Mouse (Mus musculus) thymus, postnatal 10 days (tissue): ENCODE results near the gene Ovol1.

Experiments
- DNase-seq, 2 experiments: peaks; one replicate each; pipeline ENCODE4 v3.0.0; 2021; ENCODE audit warnings: low spot score in 2 of 2

Gene Ovol1

DNA sequence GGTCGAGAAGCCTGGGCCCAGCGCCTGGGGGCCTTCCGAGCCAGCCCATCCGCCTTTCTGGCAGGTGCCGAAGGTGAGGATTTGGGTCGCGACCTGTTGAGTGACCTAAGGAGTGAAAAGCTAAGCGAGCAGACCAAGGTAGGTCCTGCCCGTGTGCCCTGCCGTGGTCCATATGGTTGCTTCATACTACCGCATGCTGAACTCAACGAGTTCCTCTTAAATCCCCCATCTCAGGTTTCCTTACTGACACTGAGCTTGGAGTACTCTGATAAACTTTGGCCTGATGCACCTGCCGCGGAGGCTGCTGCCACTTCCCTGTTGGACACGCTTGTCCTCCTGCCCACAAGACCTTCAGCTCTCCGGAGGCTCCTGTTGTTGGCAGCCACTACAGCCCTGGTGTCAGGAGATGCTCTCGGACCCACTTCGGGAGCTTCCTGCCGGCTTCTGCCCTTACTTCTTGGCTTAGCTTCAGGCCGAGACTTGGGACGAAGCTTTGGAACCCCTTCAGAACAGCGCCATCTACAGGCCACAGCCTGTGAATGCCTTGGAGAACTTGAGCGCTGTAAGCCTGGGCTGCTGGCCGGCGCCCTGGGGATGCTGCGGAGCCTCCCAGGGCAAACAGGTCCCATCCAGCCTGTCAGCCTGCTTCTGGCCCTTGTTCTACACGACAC lies 8.2 kb upstream of the Ovol1 start:
- DNase-seq: peak; percentile 62 to 89

DNA sequence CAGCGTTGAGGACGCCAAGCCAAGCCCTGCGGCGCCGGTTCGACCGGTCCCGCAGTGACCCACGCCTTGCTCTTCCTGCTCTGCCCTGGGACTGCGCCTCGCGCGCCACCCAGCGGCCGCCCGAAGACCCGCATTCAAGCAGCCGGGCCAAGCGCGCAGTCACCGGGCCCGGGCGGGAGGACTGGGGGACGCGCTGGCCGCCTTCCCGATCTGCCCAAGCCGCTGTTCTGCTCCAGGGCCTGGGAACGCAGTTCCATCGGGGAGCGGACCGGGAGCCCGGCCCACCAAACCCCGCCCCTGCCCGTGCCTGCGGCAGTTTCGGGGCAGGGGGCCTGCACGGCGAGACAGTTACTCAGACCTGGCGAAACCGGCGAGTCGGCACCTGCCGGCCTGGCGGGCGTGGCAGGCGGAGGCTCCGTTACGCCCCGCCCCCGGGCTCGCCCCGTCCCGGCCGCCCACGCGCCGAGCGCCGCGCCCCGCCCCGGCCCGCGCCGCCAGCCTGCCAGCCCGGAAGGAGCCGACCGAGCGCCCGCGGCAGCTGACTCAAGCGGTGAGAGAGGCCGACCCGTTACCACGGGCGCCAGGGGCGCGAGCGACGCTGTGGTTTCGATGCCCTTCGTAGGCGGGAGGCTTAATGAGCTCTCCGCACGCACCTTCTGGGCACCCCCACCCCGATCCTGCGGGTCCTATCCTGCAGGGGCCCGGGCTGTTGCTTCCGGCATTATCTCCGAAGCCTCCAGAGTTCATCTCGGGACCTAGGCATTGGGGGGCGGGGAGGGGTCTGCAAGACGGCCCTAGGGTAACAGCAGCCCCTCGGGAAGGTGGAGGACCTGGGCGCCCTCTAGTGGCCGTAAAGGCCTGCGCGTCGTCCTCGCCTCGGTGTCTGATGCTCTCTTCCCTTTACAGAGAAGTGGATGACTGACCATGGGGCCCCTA lies 7.4 kb upstream of the Ovol1 start, which contains the start of gene Ap5b1:
TSS of gene Ap5b1 (plus strand) at position 492 of the 936 bp plus-strand sequence.
- peak; percentile 88 to 92 for DNase-seq

DNA sequence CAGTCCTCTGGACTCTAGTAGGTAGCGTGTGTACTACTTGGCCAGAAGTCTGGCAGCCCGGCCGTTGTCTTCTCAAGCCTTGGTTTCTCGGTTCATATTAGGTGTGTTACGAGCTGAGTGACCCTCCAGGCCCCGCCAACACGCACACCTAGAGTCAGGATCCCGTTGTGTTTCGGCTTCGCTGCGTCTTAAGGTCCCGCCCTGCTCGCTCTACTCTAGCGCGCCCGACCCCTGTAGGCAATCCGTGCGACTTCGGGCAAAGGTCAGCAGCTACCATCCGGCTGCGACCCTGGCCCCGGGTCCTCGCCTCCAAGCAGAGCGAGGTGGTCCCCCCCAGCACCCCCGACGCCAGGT lies 6.7 kb upstream of the Ovol1 start:
- DNase-seq: no peak

DNA sequence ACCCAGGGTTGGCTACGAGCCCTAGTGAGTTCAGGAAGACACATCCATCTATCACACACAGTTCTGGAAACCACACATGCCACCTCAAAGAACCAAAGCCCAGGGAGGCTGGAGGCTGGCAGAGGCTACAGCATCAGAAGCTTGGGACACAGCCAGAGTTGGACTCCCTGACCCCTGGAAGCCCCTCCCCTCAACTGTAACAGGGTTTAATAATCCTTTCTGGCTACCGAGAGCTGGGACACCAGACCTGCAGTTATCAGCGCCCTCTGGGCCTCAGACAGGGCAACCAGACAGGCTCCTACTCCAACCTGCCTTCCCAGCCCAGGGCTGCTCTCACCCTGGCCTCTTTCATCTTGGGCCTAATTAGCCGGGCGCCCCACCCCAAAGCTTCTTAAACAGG lies 5.9 kb upstream of the Ovol1 start:
- no peak for DNase-seq

DNA sequence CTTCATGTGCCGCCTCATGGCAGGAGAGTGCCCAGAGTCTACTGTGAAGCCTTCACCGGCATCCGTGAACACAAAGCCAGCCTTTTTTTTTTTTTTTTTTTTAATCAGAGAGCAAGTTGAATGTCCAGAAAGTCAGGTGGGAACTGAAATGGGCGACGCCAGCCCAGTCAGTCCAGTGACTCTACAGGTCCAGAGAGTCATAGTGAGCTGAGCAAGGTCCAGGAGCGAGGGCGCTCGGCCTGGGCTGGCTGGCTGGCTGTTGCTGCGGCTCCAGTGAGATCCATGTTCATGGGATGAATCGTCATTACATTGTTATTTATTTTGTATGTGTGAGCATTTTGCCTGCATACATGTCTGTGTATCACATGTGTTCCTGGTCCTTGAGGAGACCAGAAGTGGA lies 2.3 kb upstream of the Ovol1 start:
- DNase-seq: no peak

DNA sequence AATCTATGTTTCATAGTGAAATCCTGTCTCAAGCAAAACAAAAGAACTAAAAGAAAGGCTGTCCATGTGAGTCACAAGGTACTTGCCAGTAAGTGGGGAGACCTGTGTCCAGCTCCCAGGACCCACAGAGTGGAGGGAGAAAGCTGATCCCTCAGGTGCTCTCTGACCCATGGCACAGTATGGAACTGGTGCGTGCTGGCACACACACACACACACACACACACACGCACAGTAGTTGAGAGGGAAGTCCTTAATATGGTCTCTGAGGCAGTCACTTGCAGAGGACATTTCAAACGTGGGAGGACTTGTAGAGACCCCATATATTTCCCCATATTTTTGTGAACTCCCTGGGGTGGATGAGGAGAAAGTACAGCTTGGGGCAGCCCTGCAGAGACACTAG lies 1.4 kb upstream of the Ovol1 start:
- DNase-seq: no peak

DNA sequence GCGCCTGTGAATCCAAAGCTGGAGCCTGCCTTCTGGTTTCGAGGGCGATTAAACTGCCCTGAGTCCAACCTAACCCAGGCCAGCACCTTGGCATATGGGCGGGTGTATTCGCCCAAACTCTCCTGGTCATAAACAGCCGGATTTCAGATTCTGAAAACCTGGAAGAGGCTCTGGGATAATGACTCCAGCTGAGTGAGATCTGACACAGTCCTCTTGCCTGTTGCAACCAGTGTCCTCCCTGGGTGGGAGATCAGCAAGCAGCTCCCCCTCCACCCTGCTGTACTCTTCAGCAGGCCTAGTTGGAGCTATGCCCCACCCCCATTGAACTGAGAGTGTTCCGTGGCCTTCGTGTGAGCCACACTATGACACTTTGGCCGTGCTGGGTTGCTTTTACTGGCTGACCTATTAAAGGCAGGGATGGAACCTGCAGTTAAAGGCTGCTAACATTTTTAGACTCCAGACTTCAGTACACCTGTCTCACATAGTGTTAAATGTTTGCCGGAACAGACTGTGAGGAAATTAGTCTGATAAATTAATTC lies 875 bp upstream of the Ovol1 start:
- DNase-seq: no peak

DNA sequence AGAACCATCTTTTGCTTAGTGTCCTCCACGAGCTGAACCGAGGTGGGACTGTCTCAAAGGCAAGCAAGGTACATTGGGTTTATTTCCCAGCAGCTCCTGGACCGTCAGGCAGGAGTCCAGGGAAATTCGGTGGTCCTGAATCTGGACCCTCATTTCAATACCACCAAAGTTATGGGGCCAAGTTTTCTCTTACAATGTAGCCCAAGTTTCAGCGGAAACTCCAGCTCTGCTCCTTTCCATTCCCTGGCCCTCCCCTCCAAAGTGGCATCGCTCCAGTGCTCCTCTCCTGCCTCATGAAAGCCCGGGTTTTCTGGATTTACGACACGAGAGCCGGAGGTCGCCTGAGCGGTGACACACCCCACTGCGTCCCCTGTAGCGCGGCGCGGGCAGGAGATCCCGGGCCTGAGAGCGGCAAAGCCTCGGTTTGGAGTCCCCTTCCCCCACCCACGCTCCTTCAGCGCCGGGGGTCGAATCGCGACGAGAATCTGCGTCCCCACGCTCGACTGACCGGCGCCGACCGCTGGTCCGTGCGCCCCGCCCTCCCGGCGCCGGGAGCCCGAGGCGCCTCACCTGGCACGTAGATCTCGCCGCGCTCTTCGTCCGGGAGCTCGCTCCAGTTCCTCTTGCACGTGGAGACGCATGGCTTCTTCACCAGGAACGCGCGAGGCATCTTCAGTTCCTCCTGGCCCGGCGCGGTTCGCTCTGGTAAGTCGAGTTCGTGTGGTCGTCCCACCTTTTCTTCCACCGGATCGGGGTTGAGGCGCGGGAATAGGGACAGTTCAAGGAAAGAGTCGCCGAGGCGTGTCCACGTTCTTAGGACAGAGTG lies 602 bp downstream of the Ovol1 start:
- no peak for DNase-seq

DNA sequence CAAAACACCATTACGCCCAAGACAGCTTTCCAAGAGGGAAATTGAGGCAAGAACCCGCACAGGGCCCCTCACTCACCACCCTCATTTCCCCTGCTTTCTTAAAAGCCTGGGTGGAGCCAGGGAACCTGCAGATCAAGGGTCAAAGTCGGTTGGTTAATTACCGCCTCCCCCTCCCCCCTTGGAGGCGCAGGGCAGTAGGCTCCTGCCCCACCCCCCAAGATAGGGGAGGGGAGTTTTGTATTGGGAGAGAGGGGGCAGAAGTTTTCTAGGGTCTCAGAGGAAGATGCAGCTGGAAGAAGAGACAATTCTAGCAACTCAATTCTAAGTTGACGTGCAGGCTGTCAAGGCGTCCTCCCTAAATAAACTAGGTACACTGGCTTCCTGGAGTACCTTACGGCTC lies 1.2 kb downstream of the Ovol1 start:
- DNase-seq: no peak

DNA sequence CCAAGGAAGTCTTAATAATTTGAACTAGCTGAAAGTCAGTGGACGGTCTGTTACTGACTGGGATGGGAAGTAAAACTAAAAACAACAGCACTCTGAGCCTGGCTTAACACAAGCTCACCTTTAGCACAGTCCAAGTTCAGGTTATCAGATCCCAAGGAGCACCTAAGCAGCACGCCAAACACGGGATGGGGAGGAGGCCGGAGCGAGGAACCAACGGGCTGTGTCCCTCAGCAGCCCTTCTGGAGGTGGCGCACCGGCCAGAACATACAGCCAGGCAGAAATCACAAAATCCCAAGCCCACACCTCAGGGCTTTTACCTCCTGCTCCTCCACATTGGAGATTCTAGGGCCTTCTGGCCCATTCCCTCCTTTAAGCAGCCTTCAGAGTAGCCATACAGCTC lies 1.7 kb downstream of the Ovol1 start:
- DNase-seq: no peak

DNA sequence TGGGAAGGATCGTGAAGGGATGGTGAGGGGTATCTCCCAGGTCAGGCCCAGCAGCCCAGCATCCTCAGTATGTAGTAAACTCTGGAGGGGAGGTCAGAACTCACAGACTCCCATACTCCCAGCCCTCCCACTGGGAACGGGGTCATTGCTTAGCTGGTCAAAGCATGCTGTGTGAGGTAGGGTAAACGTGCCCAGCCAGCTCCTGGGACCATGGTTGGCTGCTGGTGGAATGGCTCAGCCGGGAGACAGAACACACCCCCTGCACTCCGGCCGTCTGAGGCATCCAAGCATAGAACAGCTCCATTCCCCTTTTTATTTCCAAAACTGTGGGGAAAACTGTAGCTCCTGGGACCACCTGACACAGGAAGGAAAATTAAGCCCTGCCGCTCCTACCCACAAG lies 2.3 kb downstream of the Ovol1 start:
- no peak for DNase-seq

DNA sequence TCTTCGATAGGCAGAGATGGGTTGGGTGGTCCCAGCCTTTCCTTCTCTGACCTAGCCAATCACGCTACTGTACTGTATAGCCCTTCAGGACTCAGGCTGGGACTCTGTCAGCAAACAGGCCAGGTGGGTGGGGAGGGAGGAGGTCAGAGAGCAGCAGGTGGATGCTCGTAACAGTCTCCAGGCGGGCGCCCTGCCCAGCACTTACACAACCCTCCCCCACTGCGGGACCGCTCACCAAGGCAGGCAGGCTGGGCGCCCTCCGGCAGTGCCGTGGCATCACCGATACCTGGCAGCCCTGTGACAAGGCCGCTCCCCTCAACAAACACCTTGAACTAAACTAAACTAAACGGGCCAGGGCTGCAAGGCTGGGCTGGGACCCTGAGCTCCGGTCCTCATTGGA lies 6.2 kb downstream of the Ovol1 start:
- no peak for DNase-seq

DNA sequence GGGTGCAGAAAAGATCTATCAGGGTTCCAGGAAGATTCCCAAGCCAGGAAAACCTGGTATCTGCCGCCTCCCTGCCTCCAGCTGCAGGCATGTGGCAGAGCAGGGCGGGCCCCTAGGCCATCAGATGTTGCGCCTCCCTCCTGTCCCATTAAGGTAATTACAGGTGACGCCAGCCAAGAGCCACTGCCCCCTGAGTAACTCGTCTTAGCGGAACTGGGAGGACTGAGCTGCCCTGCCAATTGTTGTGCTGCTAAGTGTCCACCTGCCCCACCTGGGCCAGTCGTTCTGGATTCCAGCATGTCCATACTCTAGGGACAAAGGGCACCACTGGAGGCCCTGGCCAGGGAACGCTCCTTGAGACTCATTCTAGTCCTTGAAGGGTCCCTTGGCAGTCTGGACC lies 6.6 kb downstream of the Ovol1 start:
- no peak for DNase-seq

DNA sequence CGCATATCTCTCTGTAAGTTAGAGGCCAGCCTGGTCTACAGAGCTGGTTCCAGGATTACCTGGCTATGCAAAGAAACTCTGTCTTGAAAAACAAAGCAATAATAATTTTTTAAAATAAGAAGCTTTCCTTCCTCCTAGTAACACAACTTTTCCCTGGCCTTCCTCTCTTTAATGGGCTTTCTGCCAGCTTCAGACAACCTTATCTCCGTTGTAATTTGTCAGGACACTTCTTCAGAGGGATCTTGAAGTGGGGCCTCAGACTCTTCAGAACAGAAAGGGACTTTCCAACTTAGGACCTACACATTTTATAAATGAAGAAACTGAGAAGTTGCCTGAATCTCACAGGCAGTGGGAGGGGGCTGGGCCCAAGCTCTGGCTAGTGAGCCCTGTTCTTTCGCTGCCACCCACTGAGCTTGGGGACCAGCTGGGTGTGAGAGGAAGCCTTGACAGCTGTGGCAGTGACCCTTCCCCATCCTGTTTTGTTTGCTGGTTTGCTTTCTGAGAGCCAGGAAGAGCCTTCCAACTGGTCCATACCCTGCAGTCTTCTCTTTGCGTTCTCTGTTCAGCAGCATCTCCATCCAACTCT lies 12.9 kb downstream of the Ovol1 start:
- DNase-seq: no peak

DNA sequence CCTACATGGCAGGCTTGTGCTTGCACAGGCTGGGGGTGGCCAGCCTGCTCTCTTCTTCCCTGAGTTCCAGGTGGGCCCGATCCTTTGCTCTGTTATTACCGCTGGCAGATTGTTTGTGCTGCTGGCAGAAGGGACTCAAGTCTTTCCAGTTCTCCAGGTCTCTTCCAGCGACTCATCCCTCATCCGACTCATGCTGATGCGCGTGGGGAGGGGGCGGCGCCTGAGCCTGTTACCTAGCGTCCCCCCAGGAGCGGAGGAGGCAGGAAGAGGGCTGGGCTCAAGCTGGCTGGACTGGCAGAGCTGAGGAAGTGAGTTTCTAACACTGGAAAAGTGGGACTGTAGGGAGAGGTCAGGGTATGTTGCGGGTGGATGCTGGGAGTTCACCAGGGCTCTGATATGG lies 16.4 kb downstream of the Ovol1 start:
- DNase-seq: no peak

DNA sequence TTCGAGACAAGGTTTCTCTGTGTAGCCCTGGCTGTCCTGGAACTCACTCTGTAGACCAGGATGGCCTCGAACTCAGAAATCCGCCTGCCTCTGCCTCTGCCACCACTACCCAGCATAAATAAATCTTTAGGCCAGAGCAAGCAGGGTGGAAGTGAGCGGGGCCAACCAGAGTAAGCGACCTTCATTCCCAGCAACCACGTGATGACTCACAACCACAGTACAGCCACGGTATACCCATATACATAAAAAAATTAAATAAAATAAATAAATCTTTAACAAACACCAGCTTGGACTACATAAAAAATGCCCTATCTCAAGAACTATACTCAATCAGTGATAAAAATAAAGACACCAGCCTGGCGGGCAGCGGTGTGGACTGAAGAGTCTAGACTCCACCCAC lies 17.1 kb downstream of the Ovol1 start:
- no peak for DNase-seq

DNA sequence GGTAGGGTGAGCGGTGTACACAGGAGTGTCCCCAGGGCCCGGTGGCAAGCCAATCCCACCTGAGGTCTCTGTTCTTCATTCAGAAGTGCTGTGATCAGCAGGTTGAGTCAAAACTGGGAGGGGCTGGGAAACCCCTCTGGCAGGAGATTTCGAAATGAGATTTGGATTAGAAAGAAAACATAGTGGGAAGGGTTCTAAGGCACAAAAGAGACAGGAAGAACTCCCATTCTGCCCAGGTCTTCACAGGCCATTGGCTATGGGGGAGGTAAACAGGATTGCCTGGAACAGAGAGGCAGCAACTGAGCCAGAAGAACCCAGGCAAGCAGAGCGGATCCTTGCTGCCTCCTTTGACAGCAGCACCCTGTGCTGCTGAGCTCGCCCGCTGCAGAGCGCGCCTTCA lies 21.7 kb downstream of the Ovol1 start:
- DNase-seq: no peak

DNA sequence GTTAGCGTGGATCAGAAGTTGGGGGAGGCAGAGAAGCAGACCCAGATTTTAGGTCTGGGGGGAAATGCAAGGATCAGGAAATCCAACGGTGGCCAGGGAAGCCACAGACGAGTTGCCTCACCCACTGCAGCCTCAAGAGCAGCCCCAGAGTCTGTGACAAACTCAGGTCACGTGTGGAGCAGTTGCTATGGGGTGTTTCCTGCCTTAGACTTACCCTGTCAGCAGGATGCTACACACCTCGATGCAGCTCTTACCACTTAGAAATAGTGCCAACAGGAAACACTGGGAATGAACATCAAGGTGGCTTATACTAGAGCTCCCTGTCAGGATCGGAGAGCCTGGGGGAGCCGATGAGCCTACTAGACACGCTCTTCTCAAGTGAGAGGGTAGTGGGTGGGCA lies 27.9 kb downstream of the Ovol1 start:
- no peak for DNase-seq

DNA sequence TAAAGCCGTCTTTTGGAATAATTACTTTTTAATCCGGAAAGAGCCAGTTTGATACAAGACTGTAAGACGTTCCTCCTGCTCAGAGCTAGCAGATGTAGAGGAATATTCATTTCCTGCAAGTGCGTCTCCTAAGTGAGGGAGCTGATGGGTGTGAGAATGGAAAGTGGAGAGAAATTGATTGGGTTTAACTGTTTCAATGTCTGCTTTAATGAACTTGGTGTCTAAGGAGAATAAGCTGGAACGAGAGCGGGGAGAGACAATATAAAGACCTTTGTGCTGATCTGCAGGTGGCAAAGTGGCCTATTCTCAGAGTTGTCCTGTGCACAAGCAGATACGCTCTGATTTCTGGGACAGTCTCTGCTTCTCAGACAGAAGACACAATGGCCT lies 30.3 kb downstream of the Ovol1 start:
- DNase-seq: no peak

DNA sequence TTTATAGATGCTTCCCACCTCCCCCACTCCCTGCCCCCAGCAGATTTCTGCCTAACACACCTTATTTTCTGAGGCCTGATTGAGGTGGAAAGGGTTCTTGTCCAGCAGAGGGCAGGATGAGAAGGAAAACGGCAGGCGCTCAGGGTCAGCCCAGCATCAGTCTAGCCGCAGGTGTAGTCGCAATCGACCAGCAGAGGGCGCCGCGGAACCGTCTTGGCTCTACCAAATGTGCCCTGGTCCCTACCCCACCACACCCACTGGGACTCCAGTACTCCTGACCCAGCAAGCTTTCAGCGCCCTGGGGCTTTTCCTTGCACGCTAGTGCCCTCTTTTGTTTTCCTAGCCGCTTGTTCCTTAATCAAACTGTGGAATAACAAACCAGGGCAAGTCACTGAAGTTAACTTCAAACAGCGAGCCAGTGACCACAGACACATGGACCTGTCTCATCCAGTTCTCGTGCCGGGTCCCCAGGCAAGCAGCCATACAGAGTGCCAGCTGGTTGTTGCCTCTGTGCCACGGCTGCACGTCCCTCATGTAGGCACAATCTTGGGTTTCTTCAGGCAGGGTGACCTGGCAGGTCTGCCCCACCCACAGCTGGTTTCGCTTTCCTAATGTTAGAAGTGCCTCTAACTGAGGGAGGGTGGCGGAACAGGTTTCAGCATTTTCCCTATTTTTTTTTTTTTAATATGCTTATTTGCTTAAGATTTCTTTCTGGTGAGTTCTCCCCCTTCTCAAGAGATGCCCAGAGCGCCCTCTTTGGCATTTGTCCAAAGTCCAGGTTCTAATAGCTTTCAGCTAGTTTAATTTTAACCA lies 30.9 kb downstream of the Ovol1 start:
- peak; percentile 86 to 98 for DNase-seq

DNA sequence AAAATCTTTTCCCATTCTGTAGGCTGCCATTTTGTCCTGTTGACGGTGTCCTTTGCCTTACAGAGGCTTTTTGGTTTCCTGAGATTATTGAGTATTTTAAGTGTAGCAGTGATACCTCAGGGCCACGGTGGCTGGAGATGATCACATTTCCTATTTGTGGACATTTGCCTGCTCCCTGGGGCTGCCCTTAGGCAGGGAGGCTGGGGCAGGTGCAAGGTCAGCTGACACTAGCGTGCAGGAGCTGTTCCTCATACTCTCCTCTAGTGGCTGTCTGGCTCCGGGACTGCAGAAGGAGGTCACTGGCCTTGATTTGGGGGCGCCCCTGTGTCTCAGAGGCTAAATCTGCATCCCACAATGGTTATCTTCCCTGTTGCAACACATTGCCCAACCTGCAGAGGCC lies 35.2 kb downstream of the Ovol1 start:
- no peak for DNase-seq
